Mouse (Mus musculus) hindbrain, embryonic 15.5 days (tissue): ENCODE results near the gene Snx30. TPM values are rescaled to one million over a fixed set of nuclear protein-coding genes. Genes with fewer than 3 reads are reported as not detected.
A peak's percentile ranks its signal among the peaks of the same experiment; 100 is the strongest.

Source experiments
- ATAC-seq: fragments of 200-750 bp; cut with Nextera tagmentation; 2 replicates; pipeline ENCODE4 v1.8.0; 2017; ENCODE audit warnings: low read depth, moderate number of reproducible peaks, moderate TSS enrichment; ENCODE audit not compliant: low FRiP score
- H3K27ac ChIP-seq: fragments of 300-500 bp; sonication (generic); replicated peaks from 2 replicates; pipeline ENCODE4 v1.5.1; 2015; ENCODE audit warnings: mild to moderate bottlenecking, inconsistent platforms
- H3K27me3 ChIP-seq: fragments of 300-500 bp; sonication (generic); 2 replicates; pipeline ENCODE4 v1.6.1; 2015; ENCODE audit warnings: control low read depth, inconsistent platforms
- H3K36me3 ChIP-seq: fragments of 300-500 bp; sonication (generic); 2 replicates; pipeline ENCODE4 v1.6.1; 2015; ENCODE audit warnings: control low read depth, inconsistent platforms
- H3K4me1 ChIP-seq: fragments of 300-500 bp; sonication (generic); replicated peaks from 2 replicates; pipeline ENCODE4 v1.6.1; 2015; ENCODE audit warnings: control low read depth, inconsistent platforms
- H3K4me2 ChIP-seq: fragments of 300-500 bp; sonication (generic); 2 replicates; pipeline ENCODE4 v1.6.1; 2015; ENCODE audit warnings: moderate library complexity, mild to moderate bottlenecking, inconsistent platforms
- H3K4me3 ChIP-seq: fragments of 300-500 bp; sonication (generic); 2 replicates; pipeline ENCODE4 v1.5.1; 2015; ENCODE audit warnings: mild to moderate bottlenecking, inconsistent platforms
- H3K9ac ChIP-seq: fragments of 300-500 bp; sonication (generic); 2 replicates; pipeline ENCODE4 v1.6.1; 2015; ENCODE audit warnings: inconsistent platforms
- H3K9me3 ChIP-seq: fragments of 300-500 bp; sonication (generic); 2 replicates; pipeline ENCODE4 v1.6.1; 2016; ENCODE audit warnings: control low read depth, inconsistent platforms
- WGBS: fragments of 180-500 bp; shearing (Covaris S2); methylation state at CpG from one replicate; pipeline ENCODE4 v1.1.7; 2015; 5-methylcytosine and 5-hydroxymethylcytosine counted together
- polyA plus RNA-seq: library from polyadenylated mRNA; unstranded; fragments of >200 nt; fragmentation: Nextera tagmentation; extraction: Ambion mirVana; gene quantifications from 2 replicates; pipeline ENCODE4 v1.2.1, GENCODE M21; 2015

The Snx30 gene
- polyA plus RNA-seq: 18.3 TPM in 2 replicates

DNA sequence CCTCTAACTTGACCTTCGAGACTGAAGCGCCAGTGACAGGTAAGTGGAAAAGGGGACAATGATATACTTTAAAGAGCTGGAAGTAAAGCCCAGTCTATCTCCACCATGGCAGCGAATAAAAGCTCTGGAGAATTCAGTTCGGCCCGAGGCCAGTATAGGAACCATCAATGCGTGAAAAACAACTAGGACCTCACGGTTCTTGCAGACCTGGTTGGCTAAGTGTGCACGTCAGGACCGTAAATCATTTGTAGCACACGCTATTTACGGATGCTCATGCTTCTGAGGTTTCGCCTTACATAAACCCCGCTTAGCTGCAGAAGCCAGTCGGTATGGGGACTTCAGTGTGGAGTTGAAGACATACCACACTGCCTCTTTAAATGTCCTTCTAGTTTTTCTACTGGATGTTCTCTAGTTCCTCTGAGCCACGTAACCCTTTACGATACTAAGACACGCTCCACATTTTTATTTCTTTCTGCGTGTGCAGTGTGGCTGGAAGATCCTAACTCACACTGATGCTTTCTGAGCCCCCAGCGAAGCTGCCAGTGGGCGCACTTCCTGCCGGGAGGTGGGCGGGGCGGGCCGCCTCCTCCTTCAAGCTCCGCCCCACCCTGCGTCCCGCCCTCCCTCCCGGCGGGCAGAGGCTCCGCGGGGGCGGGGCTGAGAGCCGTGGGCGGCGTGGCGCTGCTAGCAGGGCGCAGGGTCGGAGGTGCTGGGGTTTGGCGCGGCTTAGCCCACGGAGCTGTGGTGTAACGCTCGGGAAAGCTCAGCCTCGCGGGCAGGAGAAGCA is at the start of gene Snx30:
Gene Snx30, plus strand, starts transcription at position 660 of the 787 bp plus-strand sequence.
- Histone ChIP-seq H3K9me3 (no peaks in the 10 kb centered on the region), H3K9ac (peak within 1 kb of the TSS; percentile 91), H3K4me1 (peaks cover 30% of the 10 kb centered on the region), H3K36me3 (no peaks in the 10 kb centered on the region), H3K4me3 (peak within 1 kb of the TSS; percentile 98), H3K27me3 (no peaks in the 10 kb centered on the region), H3K4me2 (peak within 1 kb of the TSS; percentile 90), H3K27ac (peak within 1 kb of the TSS; percentile 90)
- WGBS: 2% methylated on average over 45 of the region's 45 CpGs
- peak; percentile 92 for ATAC-seq

DNA sequence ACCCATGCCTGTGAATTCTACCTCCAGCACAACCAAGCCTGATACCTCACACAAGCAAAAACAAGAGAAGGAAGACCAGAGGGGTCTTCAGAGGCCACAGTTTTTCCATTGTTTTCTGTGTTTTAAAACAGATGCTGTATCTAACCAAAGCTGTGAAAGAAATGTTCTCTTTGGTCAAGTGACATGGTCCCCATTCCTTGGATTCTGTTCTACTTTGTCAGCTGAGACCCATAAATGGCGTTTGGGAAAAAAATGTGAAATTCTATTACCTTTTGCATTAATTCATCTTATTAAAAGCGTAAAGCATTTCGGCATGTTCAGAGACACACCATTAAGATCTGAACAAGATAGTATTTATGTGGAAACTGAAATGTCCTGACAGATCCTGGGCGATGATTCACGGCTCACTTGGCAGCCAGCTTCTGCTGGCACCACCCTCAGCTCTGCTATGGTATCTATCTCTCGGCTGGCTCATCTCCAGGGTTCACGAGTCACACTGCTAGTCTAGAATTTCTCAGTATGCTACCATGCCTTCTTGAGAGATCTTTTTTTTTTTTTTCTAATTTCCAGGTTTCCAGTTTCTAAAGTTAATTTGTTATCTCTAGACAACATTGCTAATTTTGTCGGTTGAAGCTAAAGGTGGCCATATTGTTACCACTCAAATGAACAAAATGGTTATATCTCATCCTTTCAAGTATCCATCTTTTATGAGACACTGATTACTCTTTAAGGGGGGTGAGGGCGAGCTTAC is 49.1 kb upstream of the Snx30 start:
- H3K4me3 ChIP-seq: no peak overlapping the region
- ATAC-seq: no peak
- peaks cover 6% of the 10 kb centered on the region; the same call in 1 of the 2 replicates for H3K36me3 ChIP-seq
- no peaks in the 10 kb centered on the region for H3K9me3 ChIP-seq
- no peak overlapping the region for H3K9ac ChIP-seq
- WGBS: 55% methylated on average over 9 of the region's 9 CpGs
- H3K4me2 ChIP-seq: no peak overlapping the region
- H3K4me1 ChIP-seq: peaks cover 15% of the 10 kb centered on the region
- no peaks in the 10 kb centered on the region for H3K27me3 ChIP-seq
- no peak overlapping the region for H3K27ac ChIP-seq

DNA sequence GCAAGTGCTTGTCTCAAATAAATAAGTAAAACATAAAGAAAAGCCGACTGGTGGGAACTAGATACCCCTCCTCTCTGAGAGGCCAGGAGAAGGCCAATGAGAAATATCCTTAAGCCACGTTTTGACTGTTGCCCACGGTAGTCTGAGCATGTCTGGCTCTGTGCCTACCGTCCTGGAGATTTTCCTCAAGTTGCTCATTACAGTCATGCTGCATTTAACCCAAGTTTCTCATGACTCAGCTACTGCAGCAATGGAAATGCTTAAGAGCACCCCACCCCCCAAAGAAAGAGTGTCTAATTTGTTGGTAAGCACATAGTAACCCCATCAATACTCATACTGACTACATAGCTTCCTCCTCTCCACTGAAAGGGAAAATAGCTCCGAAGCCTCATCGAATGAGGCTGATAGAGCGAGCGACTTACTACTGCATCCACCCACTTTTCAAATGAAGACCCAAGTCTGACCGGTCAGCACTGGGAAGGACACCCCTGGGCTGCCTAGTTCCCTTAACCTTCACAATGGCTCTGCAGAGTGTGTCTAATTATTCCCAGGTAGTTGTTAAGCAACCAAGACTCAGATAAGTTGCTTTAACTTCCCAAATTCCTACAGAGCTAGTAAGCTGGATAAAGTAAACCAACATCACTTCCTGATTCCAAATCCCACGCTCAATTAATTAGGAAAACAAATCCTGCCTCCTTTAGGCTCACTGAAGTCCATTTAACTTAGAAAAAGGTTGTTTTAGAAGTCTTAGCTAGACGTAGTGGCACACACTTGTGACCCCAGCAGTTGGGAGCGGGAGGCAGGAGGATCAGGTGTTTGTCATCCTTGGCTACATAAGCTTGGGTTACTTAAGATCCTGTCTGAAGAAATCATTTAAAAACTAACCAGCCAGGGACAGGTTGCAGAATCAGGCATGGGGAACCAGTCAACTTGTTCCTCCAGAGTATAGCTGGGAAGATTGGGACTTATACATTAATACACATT is 47.9 kb upstream of the Snx30 start:
- peak; percentile 20; the same call in 1 of the 2 replicates for ATAC-seq
- 77% methylated on average over 12 of the region's 12 CpGs for WGBS
- H3K27ac ChIP-seq: no peak overlapping the region
- H3K4me3 ChIP-seq: no peak overlapping the region
- no peak overlapping the region for H3K4me2 ChIP-seq
- no peaks in the 10 kb centered on the region; the same call in 1 of the 2 replicates for H3K36me3 ChIP-seq
- H3K9me3 ChIP-seq: no peaks in the 10 kb centered on the region
- H3K4me1 ChIP-seq: peaks cover 15% of the 10 kb centered on the region
- H3K27me3 ChIP-seq: no peaks in the 10 kb centered on the region
- H3K9ac ChIP-seq: no peak overlapping the region

DNA sequence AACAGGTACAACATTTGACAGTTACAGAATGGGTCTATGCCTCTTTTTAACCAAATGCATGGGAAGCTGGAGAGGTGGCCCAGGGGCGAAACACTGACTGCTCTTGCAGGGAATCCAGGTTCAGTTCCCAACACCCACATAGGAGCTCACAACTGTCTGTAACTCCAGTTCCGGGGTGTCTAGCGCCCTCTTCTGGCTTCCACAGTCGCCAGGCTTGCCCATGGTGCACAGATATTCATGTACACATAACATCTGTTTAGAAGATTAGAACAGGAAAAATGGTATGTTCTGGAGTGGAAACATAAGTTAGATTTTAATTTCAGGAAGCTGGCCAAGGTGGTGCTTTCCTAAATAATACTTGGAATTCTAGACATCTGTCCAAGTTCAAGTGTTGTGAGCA is 45.6 kb upstream of the Snx30 start:
- Histone ChIP-seq H3K36me3 (no peaks in the 10 kb centered on the region), H3K4me2 (no peak overlapping the region), H3K4me3 (no peak overlapping the region), H3K27me3 (no peaks in the 10 kb centered on the region), H3K27ac (no peak overlapping the region), H3K4me1 (peaks cover 19% of the 10 kb centered on the region), H3K9me3 (no peaks in the 10 kb centered on the region), H3K9ac (no peak overlapping the region)
- ATAC-seq: no peak
- WGBS: 78% methylated on average over 4 of the region's 4 CpGs

DNA sequence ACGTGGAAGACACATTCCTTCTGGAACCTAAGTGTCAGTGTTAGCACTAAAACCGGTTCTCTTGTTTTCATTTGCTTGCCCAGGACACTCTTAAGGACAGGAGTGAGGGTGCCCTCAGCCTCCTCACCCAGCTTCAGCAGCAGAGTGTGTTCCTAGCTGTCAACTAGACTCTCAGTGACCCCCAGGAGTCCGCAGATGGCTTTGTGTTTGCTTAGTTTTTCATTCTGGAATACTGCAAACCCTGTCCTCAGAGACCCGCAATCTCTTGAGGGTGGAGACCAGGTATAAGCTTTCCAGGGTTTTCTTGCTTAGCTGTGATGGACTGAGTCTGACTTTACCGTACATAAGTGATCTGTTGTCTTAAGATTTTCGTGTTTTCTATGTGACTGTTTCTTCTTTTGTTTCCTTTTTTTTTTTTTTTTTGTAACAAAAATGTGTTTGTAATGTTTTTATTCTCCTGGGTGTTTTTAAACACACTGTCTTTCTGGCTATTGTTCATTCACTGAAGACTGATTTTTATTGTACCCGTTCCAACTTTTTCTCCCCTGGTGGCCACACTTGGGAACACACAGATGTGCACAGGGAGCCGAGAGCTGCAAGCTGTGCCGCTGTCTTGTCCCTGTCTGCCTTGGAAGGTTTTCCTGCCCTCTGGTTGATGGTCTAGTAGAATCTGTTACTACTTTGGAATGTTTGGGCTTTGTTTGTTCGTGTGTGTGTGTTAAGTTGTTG is 44.8 kb upstream of the Snx30 start:
- 49% methylated on average over 10 of the region's 10 CpGs for WGBS
- Histone ChIP-seq H3K9me3 (no peaks in the 10 kb centered on the region), H3K27me3 (no peaks in the 10 kb centered on the region), H3K4me3 (no peak overlapping the region), H3K4me2 (no peak overlapping the region), H3K36me3 (no peaks in the 10 kb centered on the region), H3K27ac (no peak overlapping the region), H3K9ac (no peak overlapping the region), H3K4me1 (peaks cover 27% of the 10 kb centered on the region)
- no peak for ATAC-seq

DNA sequence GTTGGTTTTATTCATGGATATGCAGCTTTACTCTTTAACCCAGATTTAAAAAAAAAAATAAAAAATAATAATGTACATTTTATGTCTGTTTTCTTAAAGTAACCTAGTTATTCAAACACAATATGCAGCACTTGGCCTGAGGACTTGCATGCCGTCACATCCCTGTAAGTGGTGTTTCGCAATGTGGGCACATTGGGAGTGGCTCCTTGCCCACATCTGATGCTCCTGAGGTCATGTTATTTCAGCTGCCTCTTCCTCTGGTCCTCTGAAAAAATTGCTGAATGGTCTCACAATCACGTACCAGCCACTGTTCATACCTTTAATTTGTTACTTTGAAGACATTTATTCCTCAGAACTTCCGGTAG is 44.3 kb upstream of the Snx30 start:
- WGBS: 81% methylated on average over 4 of the region's 4 CpGs

DNA sequence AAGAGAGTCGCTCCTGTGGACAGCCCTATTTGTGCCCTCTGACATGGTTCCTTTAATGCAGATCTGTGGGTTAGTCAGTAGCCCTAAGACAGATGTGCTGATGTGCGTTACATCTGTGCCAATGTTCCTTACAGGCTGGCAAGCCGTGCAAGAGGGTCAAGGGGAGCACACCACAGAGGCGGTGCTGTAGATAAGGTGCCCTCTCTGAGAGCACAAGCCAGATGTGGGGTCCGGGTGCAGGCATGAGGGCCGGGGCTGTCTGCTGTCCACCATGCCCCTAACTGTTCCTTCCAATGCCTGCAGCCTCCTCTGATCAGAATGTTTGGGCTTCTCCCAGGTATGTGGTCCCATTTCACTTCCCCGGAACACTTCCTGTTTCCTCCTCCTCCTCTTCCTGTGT is 40.7 kb upstream of the Snx30 start:
- H3K4me3 ChIP-seq: no peak overlapping the region
- 0 out of 2 replicates have a peak, but pooled peaks have one; percentile 31 for ATAC-seq
- H3K4me1 ChIP-seq: peaks cover 18% of the 10 kb centered on the region
- H3K9ac ChIP-seq: no peak overlapping the region
- H3K36me3 ChIP-seq: 0 out of 2 replicates have a peak, but pooled peaks cover 2% of the 10 kb centered on the region
- H3K4me2 ChIP-seq: peak overlapping the region; percentile 13
- H3K9me3 ChIP-seq: no peaks in the 10 kb centered on the region
- WGBS: 64% methylated on average over 7 of the region's 7 CpGs
- H3K27ac ChIP-seq: peak overlapping the region; percentile 23
- no peaks in the 10 kb centered on the region for H3K27me3 ChIP-seq

More for the DNA sequence above, 44.3 kb upstream of the Snx30 start:
- Histone ChIP-seq H3K4me3 (no peak overlapping the region), H3K9ac (no peak overlapping the region), H3K4me1 (peaks cover 28% of the 10 kb centered on the region), H3K9me3 (no peaks in the 10 kb centered on the region), H3K4me2 (no peak overlapping the region), H3K27me3 (no peaks in the 10 kb centered on the region), H3K27ac (no peak overlapping the region), H3K36me3 (no peaks in the 10 kb centered on the region)
- no peak for ATAC-seq

DNA sequence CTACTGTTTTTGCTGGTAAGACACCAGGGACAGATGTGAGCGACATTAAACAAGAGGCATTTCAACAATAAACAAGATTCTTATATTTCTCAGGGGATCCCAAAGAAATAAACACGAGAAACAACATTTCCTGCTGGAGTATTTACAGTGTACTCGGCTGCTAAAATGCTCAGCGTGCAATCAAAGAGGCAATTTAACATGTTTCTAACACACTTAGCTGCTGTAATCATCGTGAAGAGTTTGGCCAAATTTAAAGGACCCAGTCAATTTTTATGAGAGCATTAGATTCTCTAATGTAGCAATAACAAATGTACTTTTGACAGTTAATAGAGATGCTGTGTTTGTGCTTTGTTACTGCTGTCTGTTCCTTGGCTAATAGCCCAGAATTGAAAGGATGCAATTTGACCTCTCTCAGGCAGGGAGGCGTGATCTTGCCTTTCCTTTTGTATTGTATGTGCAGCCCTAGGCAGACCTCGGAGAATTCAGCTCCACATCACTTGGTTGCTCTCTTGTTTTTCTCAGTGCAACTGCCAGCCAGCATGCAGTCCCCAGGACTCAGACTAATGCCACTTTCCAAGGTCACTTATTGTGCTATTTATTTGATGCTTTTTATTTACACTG is 40.1 kb upstream of the Snx30 start:
- ATAC-seq: peak; percentile 63; the same call in 1 of the 2 replicates
- H3K27me3 ChIP-seq: no peaks in the 10 kb centered on the region
- H3K36me3 ChIP-seq: peaks cover 7% of the 10 kb centered on the region
- no peak overlapping the region for H3K4me3 ChIP-seq
- H3K9me3 ChIP-seq: no peaks in the 10 kb centered on the region
- no peak overlapping the region for H3K9ac ChIP-seq
- peak overlapping the region; percentile 23 for H3K27ac ChIP-seq
- peak overlapping the region; percentile 13 for H3K4me2 ChIP-seq
- H3K4me1 ChIP-seq: peaks cover 16% of the 10 kb centered on the region
- WGBS: 17% methylated on average over 7 of the region's 7 CpGs

DNA sequence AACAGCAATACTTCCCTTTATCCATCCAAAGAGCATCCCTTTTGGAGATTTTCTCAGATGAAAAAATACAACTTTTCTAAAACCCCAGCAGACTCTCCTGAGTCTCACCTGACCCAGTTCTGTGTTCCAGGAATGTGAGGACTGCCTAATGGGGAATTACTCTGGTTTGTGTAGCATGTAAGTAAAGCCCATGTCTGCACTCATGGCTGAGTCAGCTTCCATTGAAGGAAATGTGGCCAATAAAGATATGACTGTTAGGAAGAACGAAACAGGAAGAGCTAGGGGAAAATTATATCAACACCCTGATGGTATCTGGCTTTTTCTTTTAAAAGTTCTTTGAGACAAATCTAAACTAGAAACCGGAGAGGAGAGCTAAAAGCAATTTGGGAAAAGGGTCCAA is 37.9 kb upstream of the Snx30 start:
- no peaks in the 10 kb centered on the region for H3K27me3 ChIP-seq
- no peaks in the 10 kb centered on the region for H3K9me3 ChIP-seq
- no peak overlapping the region for H3K9ac ChIP-seq
- no peak overlapping the region for H3K4me3 ChIP-seq
- peaks cover 20% of the 10 kb centered on the region for H3K36me3 ChIP-seq
- peaks cover 13% of the 10 kb centered on the region for H3K4me1 ChIP-seq
- H3K27ac ChIP-seq: no peak overlapping the region
- H3K4me2 ChIP-seq: no peak overlapping the region
- no peak for ATAC-seq
- 97% methylated on average over 2 of the region's 2 CpGs for whole genome bisulfite sequencing

DNA sequence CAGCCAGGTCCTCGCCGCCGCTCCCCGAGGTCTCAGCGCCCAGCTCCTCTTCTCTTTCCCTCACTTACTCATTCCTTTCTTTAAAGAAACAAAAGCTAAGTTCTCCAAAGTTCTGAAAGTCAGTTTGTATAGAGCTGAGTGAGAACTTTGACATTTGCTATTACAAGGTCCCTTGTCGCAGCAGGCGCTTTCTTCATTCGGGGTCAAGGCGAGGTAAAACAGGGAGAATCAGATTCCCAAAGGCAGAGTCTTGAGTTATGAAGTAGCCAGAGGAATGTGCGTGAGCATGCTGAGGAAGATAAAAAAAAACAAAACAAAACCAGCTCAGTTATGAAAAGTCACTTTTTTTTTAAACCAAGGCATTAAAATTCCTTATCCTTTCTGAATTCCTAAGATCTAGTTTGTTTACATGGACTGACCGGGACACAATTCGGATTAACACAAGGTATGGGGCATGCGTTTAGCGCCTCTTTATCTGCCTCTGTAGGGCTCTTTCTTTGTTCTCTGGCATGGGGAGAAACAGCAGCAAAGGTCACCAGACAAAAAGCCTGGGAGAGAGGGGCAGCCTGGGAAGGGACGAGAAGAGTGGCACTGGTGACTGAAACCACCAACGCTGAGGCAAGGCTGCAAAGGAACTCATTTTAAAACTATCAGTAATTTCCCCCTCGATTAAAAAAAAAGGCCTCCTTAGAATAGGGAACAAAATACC is 33.3 kb upstream of the Snx30 start:
- no peak overlapping the region for H3K9ac ChIP-seq
- no peaks in the 10 kb centered on the region for H3K27me3 ChIP-seq
- no peak overlapping the region for H3K27ac ChIP-seq
- 31% methylated on average over 17 of the region's 17 CpGs for WGBS
- no peak for ATAC-seq
- no peaks in the 10 kb centered on the region for H3K9me3 ChIP-seq
- H3K4me3 ChIP-seq: no peak overlapping the region
- no peak overlapping the region for H3K4me2 ChIP-seq
- H3K4me1 ChIP-seq: no peaks in the 10 kb centered on the region
- peaks cover 29% of the 10 kb centered on the region for H3K36me3 ChIP-seq
